Mouse (Mus musculus) midbrain, embryonic 14.5 days (tissue): Measurements from ENCODE around the gene Sergef. TPM values are rescaled to one million over a fixed set of nuclear protein-coding genes. Genes with fewer than 3 reads are reported as not detected.

Source experiments
- ATAC-seq: fragments of 200-750 bp; cut with Nextera tagmentation; 2 replicates; pipeline ENCODE4 v1.8.0; 2017; ENCODE audit warnings: moderate number of reproducible peaks, moderate library complexity; ENCODE audit not compliant: low FRiP score, low TSS enrichment
- DNase-seq: peaks from one replicate; pipeline ENCODE4 v3.0.0-alpha.2; 2015
- H3K27ac ChIP-seq: fragments of 300-500 bp; sonication (generic); replicated peaks from 2 replicates; pipeline ENCODE4 v1.5.1; 2014; ENCODE audit warnings: mild to moderate bottlenecking, low read depth, low read length, moderate library complexity
- H3K27me3 ChIP-seq: fragments of 300-500 bp; sonication (generic); 2 replicates; pipeline ENCODE4 v1.6.1; 2014; ENCODE audit warnings: low read length, control low read depth, mixed read lengths; ENCODE audit not compliant: control insufficient read depth, insufficient read depth
- H3K36me3 ChIP-seq: fragments of 300-500 bp; sonication (generic); 2 replicates; pipeline ENCODE4 v1.6.1; 2014; ENCODE audit warnings: low read length, control low read depth; ENCODE audit not compliant: control insufficient read depth, insufficient read depth
- H3K4me1 ChIP-seq: fragments of 300-500 bp; sonication (generic); 2 replicates; pipeline ENCODE4 v1.6.1; 2014; ENCODE audit warnings: mild to moderate bottlenecking, antibody characterized with exemption, low read length, control low read depth; ENCODE audit not compliant: control insufficient read depth, insufficient read depth
- H3K4me2 ChIP-seq: fragments of 300-500 bp; sonication (generic); 2 replicates; pipeline ENCODE4 v1.6.1; 2014; ENCODE audit warnings: mild to moderate bottlenecking, low read length, moderate library complexity
- H3K4me3 ChIP-seq: fragments of 300-500 bp; sonication (generic); replicated peaks from 2 replicates; pipeline ENCODE4 v1.5.1; 2014; ENCODE audit warnings: low read depth, low read length
- H3K9ac ChIP-seq: fragments of 300-500 bp; sonication (generic); replicated peaks from 2 replicates; pipeline ENCODE4 v1.6.1; 2014; ENCODE audit warnings: mild to moderate bottlenecking, low read length, moderate library complexity
- H3K9me3 ChIP-seq: fragments of 300-500 bp; sonication (generic); 2 replicates; pipeline ENCODE4 v1.6.1; 2016; ENCODE audit warnings: low read length, control low read depth, mixed read lengths; ENCODE audit not compliant: control insufficient read depth
- WGBS: fragments of 180-500 bp; shearing (Covaris S2); extraction: QIAGEN DNeasy Blood & Tissue Kit; methylation state at CpG from one replicate; pipeline ENCODE4 v1.1.7; 2014; 5-methylcytosine and 5-hydroxymethylcytosine counted together
- polyA plus RNA-seq: library from polyadenylated mRNA; unstranded; fragments of >200 nt; fragmentation: Nextera tagmentation; extraction: Ambion mirVana; gene quantifications from 2 replicates; pipeline ENCODE4 v1.2.1, GENCODE M21; 2014

Sergef gene
- polyA plus RNA-seq, 1 experiment from 2014 or later, result 31.1 TPM

- Histone ChIP-seq H3K9me3 (no peaks in the 10 kb centered on the region), H3K4me1 (peaks cover 33% of the 10 kb centered on the region), H3K4me2 (peak overlapping the region; percentile 39), H3K4me3 (no peak overlapping the region), H3K27ac (peak overlapping the region; percentile 74), H3K36me3 (peaks cover 4% of the 10 kb centered on the region; the same call in 1 of the 2 replicates), H3K27me3 (no peaks in the 10 kb centered on the region), H3K9ac (no peak overlapping the region)
- WGBS, result 51% methylated on average over 18 of the region's 18 CpGs
- DNase-seq, result peak; percentile 77
- ATAC-seq, result peak; percentile 59; the same call in 1 of the 2 replicates
Observed at GRCm38 (mm10) chr7:46422764-46423412, 216.7 kb downstream of the Sergef start.

- peak overlapping the region; percentile 74 for H3K27ac ChIP-seq
- no peak overlapping the region for H3K9ac ChIP-seq
- ATAC-seq, result peak; percentile 55; the same call in 1 of the 2 replicates
- peak overlapping the region; percentile 39 for H3K4me2 ChIP-seq
- no peaks in the 10 kb centered on the region for H3K27me3 ChIP-seq
- H3K4me1 ChIP-seq, result peaks cover 33% of the 10 kb centered on the region
- no peaks in the 10 kb centered on the region for H3K36me3 ChIP-seq
- H3K9me3 ChIP-seq, result no peaks in the 10 kb centered on the region
- DNase-seq, result peak; percentile 87
- H3K4me3 ChIP-seq, result no peak overlapping the region
- whole genome bisulfite sequencing, result 16% methylated on average over 8 of the region's 8 CpGs
Observed at GRCm38 (mm10) chr7:46422052-46422763, 217.4 kb downstream of the Sergef start.

GRCm38 (mm10) chr7:46421535-46421934 lies 218.1 kb downstream of the Sergef start:
- Histone ChIP-seq H3K4me1 (peaks cover 34% of the 10 kb centered on the region), H3K9me3 (no peaks in the 10 kb centered on the region), H3K9ac (no peak overlapping the region), H3K36me3 (no peaks in the 10 kb centered on the region), H3K27me3 (no peaks in the 10 kb centered on the region), H3K27ac (peak overlapping the region; percentile 60), H3K4me2 (no peak overlapping the region), H3K4me3 (no peak overlapping the region)
- DNase-seq (no peak), ATAC-seq (no peak)
- 40% methylated on average over 5 of the region's 5 CpGs for WGBS

DNA sequence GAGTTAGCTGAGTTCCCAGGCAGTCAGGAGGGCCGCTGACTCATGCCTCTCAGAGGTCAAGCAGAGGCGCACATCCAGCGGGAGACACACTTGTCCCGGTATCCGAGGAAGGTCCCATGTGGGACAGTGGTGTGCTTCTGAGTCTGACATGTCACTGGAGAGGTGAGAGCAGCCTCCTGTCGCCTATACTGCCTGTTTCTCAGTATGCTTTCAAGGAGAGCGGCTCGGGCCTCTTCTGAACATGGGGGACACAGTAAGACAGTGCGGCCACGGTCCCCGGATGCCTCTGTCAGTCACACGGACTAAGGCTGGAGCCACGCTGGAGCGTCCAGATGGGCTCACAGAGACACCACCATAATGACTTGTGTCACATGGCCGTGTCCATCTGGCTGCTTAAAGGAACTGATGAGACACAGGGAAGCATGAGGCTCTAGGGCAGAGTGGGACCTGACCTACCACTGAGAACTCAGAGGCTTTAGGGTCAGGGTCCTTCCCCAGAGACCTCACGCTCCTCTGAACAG lies 221.4 kb downstream of the Sergef start:
- no peak overlapping the region for H3K9ac ChIP-seq
- H3K4me2 ChIP-seq, result no peak overlapping the region
- peaks cover 32% of the 10 kb centered on the region for H3K4me1 ChIP-seq
- no peak overlapping the region for H3K27ac ChIP-seq
- 65% methylated on average over 16 of the region's 16 CpGs for WGBS
- ATAC-seq (no peak), DNase-seq (no peak)
- H3K4me3 ChIP-seq, result no peak overlapping the region
- no peaks in the 10 kb centered on the region for H3K36me3 ChIP-seq
- H3K9me3 ChIP-seq, result no peaks in the 10 kb centered on the region
- H3K27me3 ChIP-seq, result no peaks in the 10 kb centered on the region

- ATAC-seq (no peak), DNase-seq (no peak)
- Histone ChIP-seq H3K4me3 (no peak overlapping the region), H3K27me3 (no peaks in the 10 kb centered on the region), H3K36me3 (no peaks in the 10 kb centered on the region), H3K9ac (no peak overlapping the region), H3K4me2 (no peak overlapping the region), H3K4me1 (peaks cover 25% of the 10 kb centered on the region), H3K9me3 (no peaks in the 10 kb centered on the region), H3K27ac (no peak overlapping the region)
- 72% methylated on average over 7 of the region's 7 CpGs for WGBS
Observed at GRCm38 (mm10) chr7:46417467-46417866, 222.1 kb downstream of the Sergef start.

- Histone ChIP-seq H3K9ac (no peak overlapping the region), H3K4me3 (no peak overlapping the region), H3K27me3 (no peaks in the 10 kb centered on the region), H3K4me1 (peaks cover 11% of the 10 kb centered on the region; the same call in 1 of the 2 replicates), H3K36me3 (no peaks in the 10 kb centered on the region), H3K4me2 (no peak overlapping the region), H3K9me3 (no peaks in the 10 kb centered on the region), H3K27ac (no peak overlapping the region)
- no peak for ATAC-seq
- 74% methylated on average over 14 of the region's 14 CpGs for WGBS
- no peak for DNase-seq
Observed at GRCm38 (mm10) chr7:46415818-46416425, 223.7 kb downstream of the Sergef start.

DNA sequence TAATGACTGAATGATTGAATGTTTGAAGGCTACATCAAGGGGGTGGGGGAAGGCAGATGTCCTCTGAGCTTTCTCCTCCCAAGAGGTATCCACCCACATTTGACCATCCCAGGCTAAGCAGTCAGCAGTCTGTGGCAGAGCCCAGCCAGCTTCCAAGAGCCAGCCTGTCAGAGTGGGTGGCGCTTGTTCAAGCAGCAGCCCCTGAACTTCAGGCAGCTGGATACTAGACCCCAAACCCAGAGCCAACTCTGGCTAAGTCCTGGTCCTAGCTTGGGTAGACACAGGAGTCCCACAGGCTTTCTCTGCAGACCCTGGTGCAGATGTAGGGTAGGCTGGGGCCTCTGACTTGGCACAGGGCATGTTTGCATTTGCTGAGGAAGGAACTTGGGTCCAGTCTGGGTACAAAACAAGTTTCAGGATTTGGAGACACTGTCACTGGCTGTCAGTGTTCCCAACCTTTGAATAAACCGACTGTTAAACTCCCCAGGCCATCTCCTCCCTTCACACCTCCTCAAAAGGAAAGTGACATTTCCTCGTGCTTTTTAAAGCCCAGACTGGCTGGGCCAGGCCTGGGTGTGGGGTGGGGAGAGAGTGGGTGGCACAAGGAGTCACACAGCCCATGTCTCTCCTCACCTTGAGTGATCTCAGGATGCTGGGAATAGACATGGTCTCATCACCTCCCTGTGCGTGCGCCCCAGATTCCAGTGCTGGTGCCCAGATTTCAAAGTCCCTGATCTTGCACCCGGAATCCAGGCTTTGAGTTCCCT lies 225.5 kb downstream of the Sergef start:
- H3K27me3 ChIP-seq, result no peaks in the 10 kb centered on the region
- no peaks in the 10 kb centered on the region for H3K36me3 ChIP-seq
- 76% methylated on average over 6 of the region's 6 CpGs for WGBS
- H3K9ac ChIP-seq, result no peak overlapping the region
- ATAC-seq (no peak), DNase-seq (no peak)
- H3K4me2 ChIP-seq, result no peak overlapping the region
- H3K9me3 ChIP-seq, result no peaks in the 10 kb centered on the region
- H3K4me1 ChIP-seq, result peaks cover 10% of the 10 kb centered on the region; the same call in 1 of the 2 replicates
- no peak overlapping the region for H3K4me3 ChIP-seq
- no peak overlapping the region for H3K27ac ChIP-seq

DNA sequence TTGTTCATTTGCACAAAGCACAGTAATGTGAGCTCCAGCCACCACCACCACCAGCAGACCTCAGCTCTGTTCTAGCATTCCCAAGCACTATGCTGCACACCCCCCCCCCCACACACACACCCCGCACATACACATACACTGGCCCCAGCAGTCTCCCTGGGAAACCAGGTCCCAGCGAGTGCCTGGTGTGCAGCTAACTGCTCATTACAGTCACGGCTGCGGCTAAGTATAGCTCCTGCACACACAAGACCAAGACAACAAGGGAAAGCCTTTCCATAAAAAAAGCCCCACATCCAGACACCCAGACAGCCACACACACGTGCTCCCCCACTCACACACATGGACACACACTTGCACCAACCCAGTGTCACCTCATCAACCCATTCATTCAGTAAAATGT lies 226.8 kb downstream of the Sergef start:
- DNase-seq, result no peak
- Histone ChIP-seq H3K36me3 (no peaks in the 10 kb centered on the region), H3K4me1 (peaks cover 10% of the 10 kb centered on the region; the same call in 1 of the 2 replicates), H3K4me3 (no peak overlapping the region), H3K9me3 (no peaks in the 10 kb centered on the region), H3K9ac (no peak overlapping the region), H3K4me2 (no peak overlapping the region), H3K27me3 (no peaks in the 10 kb centered on the region), H3K27ac (no peak overlapping the region)
- 79% methylated on average over 5 of the region's 5 CpGs for WGBS
- no peak for ATAC-seq
